Mouse (Mus musculus) left cerebral cortex, adult 18-20 months (tissue): ENCODE measurements around the gene Mief1. TPM values are rescaled to one million over a fixed set of nuclear protein-coding genes. Genes with fewer than 3 reads are reported as not detected.

Experiments used
- DNase-seq, 2 experiments: peaks; one replicate each; pipeline ENCODE4 v3.0.0; 2021 to 2022; ENCODE audit warnings: low spot score in 2 of 2, mixed read lengths in 1 of 2
- long read RNA-seq, 2 experiments: library from polyadenylated mRNA; stranded (forward); transcript quantifications; one replicate each; pipeline ENCODE4 v2.0.0; 2021
- total RNA-seq, 2 experiments: library from RNA; stranded (reverse); gene quantifications; 2 replicates each; pipeline ENCODE4 v1.2.3; 2021

Gene Mief1
- total RNA-seq: 10 to 100 TPM; 34.1 to 35.3 TPM
- long read RNA-seq, experiment 1, full-length matches to known transcripts: 16 of 35 reads
- long read RNA-seq, experiment 1, partial matches to known transcripts: 15 of 35 reads
- long read RNA-seq, experiment 1, other reads (novel, unspliced or antisense): 4 of 35 reads
- long read RNA-seq, experiment 2, full-length matches to known transcripts: 8 of 21 reads
- long read RNA-seq, experiment 2, partial matches to known transcripts: 9 of 21 reads
- long read RNA-seq, experiment 2, other reads (novel, unspliced or antisense): 4 of 21 reads

DNA sequence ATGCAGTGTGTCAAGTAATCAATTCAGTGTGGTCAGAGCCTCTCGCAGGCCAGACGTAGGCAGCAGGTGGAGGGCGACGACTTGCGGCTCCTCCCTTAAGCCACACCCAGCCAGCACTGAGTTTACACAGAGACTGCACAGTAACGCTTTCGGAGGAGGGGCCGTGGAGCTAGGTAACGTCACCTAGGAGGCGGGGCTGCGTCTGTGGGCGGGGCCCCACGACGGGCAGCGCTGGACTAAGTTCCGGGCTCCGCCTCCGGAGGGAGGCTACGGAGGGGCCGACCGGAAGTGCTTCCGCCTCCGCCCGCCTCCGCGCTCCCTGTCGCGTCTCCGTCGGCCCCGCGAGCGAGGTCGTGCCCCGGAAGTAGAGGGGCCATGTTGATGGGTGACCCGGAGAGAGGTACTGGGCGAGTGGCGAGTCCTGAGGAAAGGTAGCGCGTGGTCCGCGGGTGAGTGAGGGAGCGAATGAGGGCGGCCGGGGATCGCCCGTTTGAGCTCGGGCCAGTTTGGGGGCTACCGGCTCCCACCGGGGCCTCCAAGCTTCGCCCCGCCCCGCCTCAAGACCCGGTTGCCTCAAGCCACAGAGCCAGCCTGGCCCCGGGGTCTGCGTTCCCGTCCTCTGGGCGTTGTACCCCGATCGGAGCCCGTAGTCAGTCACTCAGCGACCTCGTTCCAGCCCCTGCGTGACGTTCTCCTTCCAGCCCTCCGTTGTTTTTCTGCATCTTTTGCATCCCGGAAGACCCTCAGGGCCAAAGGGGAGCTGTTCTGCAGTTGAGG lies at the start of gene Mief1:
TSS of gene Mief1 (plus strand) at position 286 of the 777 bp plus-strand sequence.
- peak; percentile 97 to 98 for DNase-seq

GRCm38 (mm10) chr15:80188927-80189326 lies 44.9 kb upstream of the Mief1 start:
- DNase-seq: no peak

GRCm38 (mm10) chr15:80190075-80190474 lies 43.7 kb upstream of the Mief1 start:
- DNase-seq: no peak

GRCm38 (mm10) chr15:80191585-80192245 lies 42.1 kb upstream of the Mief1 start:
- DNase-seq: no peak

DNA sequence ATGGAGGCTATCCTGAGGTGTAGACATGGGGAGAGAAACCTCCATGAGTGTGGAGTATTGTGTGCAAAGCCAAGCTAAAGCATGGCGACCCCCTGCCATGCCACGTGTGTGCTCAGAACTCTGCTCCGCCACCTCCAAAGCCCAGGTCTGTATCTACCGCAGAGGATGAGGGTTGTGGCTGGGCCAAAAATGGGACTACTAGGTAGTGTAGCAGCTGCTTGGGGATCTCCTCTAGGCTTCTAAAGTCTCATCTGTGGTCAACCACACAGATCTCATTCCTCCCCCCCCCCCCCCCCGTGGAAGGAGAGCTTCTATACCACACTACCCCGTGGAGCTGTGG lies 41.6 kb upstream of the Mief1 start:
- no peak for DNase-seq

GRCm38 (mm10) chr15:80192847-80193246 lies 41.0 kb upstream of the Mief1 start:
- DNase-seq: no peak

DNA sequence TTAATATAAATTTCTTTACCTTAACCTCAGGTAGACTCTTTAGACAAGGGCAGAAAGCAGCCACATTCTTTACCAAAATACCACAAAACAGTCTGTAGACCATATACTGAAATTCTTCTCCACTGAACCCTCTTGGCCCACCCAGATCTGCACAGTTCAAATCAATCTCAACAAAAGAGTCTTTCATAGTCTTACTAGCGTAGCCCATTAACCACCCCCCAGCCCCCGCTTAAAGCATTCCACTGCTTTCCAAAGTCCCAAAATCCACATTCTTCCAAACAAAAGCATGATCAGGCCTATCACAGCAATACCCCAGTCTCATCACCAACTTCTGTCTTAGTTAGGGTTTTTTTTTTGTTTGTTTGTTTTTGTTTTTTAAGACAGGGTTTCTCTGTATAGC lies 34.3 kb upstream of the Mief1 start:
- no peak for DNase-seq

DNA sequence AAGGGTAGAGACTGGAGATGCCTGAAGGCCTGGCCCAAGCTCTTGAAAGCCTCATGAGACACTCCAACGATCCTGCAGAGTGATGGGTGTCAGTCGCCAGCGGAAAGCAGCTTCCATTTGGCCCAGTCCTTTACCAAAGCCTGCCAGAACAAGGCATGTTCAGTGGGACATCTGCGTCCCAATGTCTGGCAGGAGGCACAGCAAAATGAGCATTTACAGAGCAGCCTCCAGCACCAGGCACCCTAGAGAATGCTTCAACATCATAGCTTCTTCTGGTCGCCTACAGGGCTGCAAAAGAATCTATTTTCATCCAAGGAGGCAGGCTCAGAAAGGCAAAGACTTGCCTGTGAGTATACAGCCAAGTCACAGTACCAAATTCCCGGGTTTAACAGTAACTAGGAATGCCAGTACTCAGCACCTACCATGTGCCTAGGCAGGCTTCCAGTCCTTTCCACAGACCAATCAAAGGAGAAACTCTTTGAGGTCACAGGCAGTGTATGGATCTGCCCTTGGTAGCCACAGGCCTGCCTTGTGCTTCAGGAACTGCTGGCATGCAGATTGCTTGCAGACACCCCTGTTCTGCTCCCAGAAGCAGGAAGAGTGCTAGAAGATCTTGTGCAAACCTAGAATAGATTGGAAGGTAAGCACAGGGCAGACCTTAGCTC lies 31.6 kb upstream of the Mief1 start:
- DNase-seq: peak; percentile 36 to 59

- DNase-seq: no peak
Measured at GRCm38 (mm10) chr15:80203406-80203805, 30.4 kb upstream of the Mief1 start.

GRCm38 (mm10) chr15:80206057-80206565 lies 27.7 kb upstream of the Mief1 start:
- no peak for DNase-seq

DNA sequence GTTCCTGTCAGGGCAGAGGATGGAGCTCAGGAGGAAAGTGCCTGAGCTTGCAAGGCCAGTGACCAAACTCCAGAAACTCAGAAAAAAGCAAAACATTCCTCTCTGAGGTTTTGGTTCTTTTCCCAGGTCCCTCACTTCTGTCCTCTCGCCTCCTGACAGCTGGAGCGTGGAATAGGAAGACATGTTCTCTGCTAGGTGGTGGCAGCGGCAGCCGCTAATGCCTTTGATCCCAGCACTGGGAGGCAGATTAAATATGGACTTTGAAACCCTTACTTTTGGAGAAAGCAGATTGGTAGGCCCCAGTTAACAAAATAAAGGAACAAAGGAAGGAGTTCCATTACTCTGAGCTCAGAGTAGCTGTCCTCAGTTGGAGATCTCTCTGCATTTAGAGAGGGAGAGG lies 25.4 kb upstream of the Mief1 start:
- DNase-seq: no peak

GRCm38 (mm10) chr15:80213688-80214087 lies 20.1 kb upstream of the Mief1 start:
- no peak for DNase-seq

- DNase-seq: peak in 1 of 2 experiments; percentile 45
Measured at GRCm38 (mm10) chr15:80215716-80216479, 17.9 kb upstream of the Mief1 start.

DNA sequence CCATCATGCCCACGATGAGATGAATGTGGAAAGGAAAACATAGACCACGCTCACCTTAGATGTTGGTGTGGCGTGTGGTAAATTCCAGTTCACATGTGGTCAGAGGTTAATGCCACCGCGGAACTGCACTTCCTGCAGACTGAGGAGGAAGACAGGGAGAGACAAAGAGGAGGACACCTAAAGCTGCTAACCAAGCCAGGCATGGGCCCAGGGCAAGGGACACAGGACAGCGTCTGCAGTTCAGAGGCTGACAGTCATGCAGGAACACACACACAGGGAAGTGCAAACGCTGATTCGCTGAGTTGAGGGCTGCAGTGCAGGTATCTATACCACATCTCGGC lies 17.4 kb upstream of the Mief1 start:
- no peak for DNase-seq

DNA sequence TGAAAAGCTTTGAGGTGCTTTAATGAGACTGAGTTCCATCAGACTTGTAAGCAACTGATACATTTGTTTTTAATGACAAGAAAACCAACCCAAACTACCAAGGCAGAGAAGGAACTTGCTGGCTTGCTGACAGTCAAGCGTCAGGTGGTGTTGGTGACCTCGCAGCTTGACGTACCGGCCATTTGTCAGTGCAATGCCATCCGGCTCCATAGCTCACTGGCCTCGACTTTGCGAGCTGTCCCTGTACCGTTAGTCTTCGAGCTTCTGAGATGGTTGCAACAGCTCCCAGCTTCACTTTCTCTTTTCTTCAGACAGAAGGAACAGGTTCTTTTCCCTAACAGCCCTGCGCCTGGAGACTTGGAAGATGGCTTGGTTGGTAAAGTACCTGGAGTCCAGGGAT lies 16.3 kb upstream of the Mief1 start:
- no peak for DNase-seq

DNA sequence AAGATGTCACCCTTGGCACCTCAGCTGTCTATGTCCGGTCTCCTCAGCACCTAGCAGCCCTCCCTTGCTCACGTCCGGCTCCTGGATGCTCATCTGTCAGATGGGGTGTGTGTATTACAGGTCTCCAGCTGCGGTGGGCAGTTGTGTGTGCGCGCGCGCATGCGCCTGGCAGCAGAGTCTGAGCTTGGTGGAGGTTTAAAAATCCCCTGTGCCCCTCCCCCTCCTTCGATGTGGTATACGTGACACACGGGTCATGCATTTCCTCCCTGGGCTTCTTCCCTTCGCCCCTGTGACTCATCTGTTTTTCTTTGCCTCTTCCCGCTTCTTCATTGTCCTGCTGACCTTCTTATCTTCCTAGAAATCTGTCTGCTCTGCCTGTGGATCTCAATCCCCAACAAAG lies 14.6 kb upstream of the Mief1 start:
- DNase-seq: no peak

- DNase-seq: no peak
Measured at GRCm38 (mm10) chr15:80219705-80220657, 13.8 kb upstream of the Mief1 start.

DNA sequence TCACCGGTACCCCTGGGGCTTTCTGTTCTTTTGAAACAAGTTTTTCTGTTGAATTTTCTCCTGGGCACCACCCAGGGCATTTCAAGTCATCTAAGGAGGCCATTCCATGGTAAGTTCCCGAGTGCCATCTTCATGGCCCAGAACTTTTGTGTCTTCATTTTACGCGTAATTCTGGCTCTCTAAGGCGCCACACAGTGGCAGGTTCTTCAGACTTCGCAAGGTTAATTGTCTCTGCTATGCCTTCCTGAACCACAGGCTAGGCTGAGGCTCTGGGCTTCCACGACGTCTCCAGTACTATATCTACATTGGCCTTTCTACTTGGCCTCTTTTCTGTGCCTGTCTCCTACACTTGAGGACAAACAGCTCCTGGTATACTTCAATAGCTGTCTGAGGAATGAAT lies 12.8 kb upstream of the Mief1 start:
- no peak for DNase-seq

- no peak for DNase-seq
Measured at GRCm38 (mm10) chr15:80223751-80224150, 10.1 kb upstream of the Mief1 start.

- peak; percentile 42 to 57 for DNase-seq
Measured at GRCm38 (mm10) chr15:80225208-80225607, 8.6 kb upstream of the Mief1 start.
